Mouse (Mus musculus) small intestine, adult 2 months (tissue): ENCODE measurements around the gene Serpine2.

Experiments
- CTCF ChIP-seq: fragments of 200-500 bp; IDR thresholded peaks from 2 replicates; pipeline ENCODE4 v1.5.1; 2012; ENCODE audit warnings: low read depth, mild to moderate bottlenecking, control low read depth, inconsistent platforms, low read length, moderate library complexity, mixed read lengths; ENCODE audit not compliant: insufficient replicate concordance, insufficient read length; ENCODE audit errors: extremely low read depth
- POLR2A ChIP-seq: fragments of 200-500 bp; IDR thresholded peaks from 2 replicates; pipeline ENCODE4 v1.6.1; 2012; ENCODE audit warnings: low read depth, mild to moderate bottlenecking, control low read depth, inconsistent platforms, low read length, moderate library complexity

- TF ChIP-seq CTCF (no peak), POLR2A (no peak)
Measured at GRCm38 (mm10) chr1:79753456-79753855, 107.5 kb downstream of the Serpine2 start.
